Mouse (Mus musculus): ENCODE measurements around the gene Dpp7. TPM values are rescaled to one million over a fixed set of nuclear protein-coding genes. Genes with fewer than 3 reads are reported as not detected.

Gene Dpp7
- polyA plus RNA-seq, 1 experiment from 2014 or later, result 18.9 TPM

GRCm38 (mm10) chr2:25354211-25354610, 1.9 kb downstream of the Dpp7 start:
- no peaks in the 10 kb centered on the region for H3K27me3 ChIP-seq (ENCODE audit: control insufficient read depth, insufficient read depth, low read depth, low read length)
- WGBS, result 87% methylated on average over 6 of the region's 6 CpGs
- no peak overlapping the region for H3K4me3 ChIP-seq (ENCODE audit: low read length)

GRCm38 (mm10) chr2:25350701-25351100, 5.5 kb downstream of the Dpp7 start:
- WGBS, result 92% methylated on average over 3 of the region's 3 CpGs
- no peak overlapping the region for H3K4me2 ChIP-seq (ENCODE audit: low read depth, low read length)
- H3K27ac ChIP-seq (ENCODE audit: low read length), result no peak overlapping the region
- H3K9me3 ChIP-seq (ENCODE audit: control insufficient read depth, low read length), result no peaks in the 10 kb centered on the region
- ATAC-seq (ENCODE audit: low read depth), result no peak
- H3K27me3 ChIP-seq (ENCODE audit: control insufficient read depth, insufficient read depth, low read depth, low read length), result no peaks in the 10 kb centered on the region
- peaks cover 3% of the 10 kb centered on the region for H3K4me1 ChIP-seq (replicated peaks; ENCODE audit: control insufficient read depth, insufficient read depth, low read length)
- no peak overlapping the region for H3K9ac ChIP-seq (ENCODE audit: low read length)
- peaks cover 34% of the 10 kb centered on the region for H3K36me3 ChIP-seq (ENCODE audit: control insufficient read depth, insufficient read depth, low read length)
- H3K4me3 ChIP-seq (ENCODE audit: low read length), result no peak overlapping the region

More at GRCm38 (mm10) chr2:25354211-25354610, 1.9 kb downstream of the Dpp7 start:
- Histone ChIP-seq H3K27ac (ENCODE audit: low read length) (no peak overlapping the region), H3K9ac (ENCODE audit: low read length) (no peak overlapping the region), H3K9me3 (ENCODE audit: control insufficient read depth, low read length) (no peaks in the 10 kb centered on the region), H3K4me2 (ENCODE audit: low read depth, low read length) (no peak overlapping the region), H3K36me3 (ENCODE audit: control insufficient read depth, insufficient read depth, low read length) (peaks cover 18% of the 10 kb centered on the region), H3K4me1 (replicated peaks; ENCODE audit: control insufficient read depth, insufficient read depth, low read length) (peaks cover 13% of the 10 kb centered on the region)
- ATAC-seq (ENCODE audit: low read depth), result no peak

DNA sequence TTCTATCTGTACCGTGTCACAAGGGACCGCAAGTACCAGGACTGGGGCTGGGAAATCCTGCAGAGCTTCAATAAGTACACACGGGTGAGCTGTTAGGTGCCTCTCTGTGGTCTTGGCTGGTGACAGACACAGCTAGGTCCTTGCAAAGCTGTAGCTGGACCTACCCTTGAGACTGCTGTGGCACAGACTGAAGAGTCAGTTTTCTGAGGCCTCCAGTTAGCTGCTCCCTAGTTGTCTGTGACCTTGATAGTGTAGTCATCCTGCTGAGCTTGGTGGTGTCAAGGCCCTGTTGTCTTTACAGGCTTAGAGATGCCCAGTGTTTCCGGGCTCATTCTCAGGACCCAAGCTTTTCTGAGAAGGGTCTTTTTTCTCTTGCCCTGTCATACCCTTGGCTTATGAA, 6.7 kb downstream of the Dpp7 start:
- ATAC-seq (ENCODE audit: low read depth), result no peak
- H3K36me3 ChIP-seq (ENCODE audit: control insufficient read depth, insufficient read depth, low read length), result peaks cover 42% of the 10 kb centered on the region
- H3K27ac ChIP-seq (ENCODE audit: low read length), result no peak overlapping the region
- H3K9me3 ChIP-seq (ENCODE audit: control insufficient read depth, low read length), result no peaks in the 10 kb centered on the region
- H3K4me2 ChIP-seq (ENCODE audit: low read depth, low read length), result no peak overlapping the region
- H3K27me3 ChIP-seq (ENCODE audit: control insufficient read depth, insufficient read depth, low read depth, low read length), result no peaks in the 10 kb centered on the region
- no peak overlapping the region for H3K4me3 ChIP-seq (ENCODE audit: low read length)
- H3K9ac ChIP-seq (ENCODE audit: low read length), result no peak overlapping the region
- H3K4me1 ChIP-seq (replicated peaks; ENCODE audit: control insufficient read depth, insufficient read depth, low read length), result no peaks in the 10 kb centered on the region
- WGBS, result 92% methylated on average over 4 of the region's 4 CpGs

- Histone ChIP-seq H3K27me3 (ENCODE audit: control insufficient read depth, insufficient read depth, low read depth, low read length) (no peaks in the 10 kb centered on the region), H3K9me3 (ENCODE audit: control insufficient read depth, low read length) (no peaks in the 10 kb centered on the region), H3K4me3 (ENCODE audit: low read length) (no peak overlapping the region), H3K27ac (ENCODE audit: low read length) (no peak overlapping the region), H3K9ac (ENCODE audit: low read length) (no peak overlapping the region), H3K4me1 (replicated peaks; ENCODE audit: control insufficient read depth, insufficient read depth, low read length) (no peaks in the 10 kb centered on the region), H3K36me3 (ENCODE audit: control insufficient read depth, insufficient read depth, low read length) (peaks cover 51% of the 10 kb centered on the region), H3K4me2 (ENCODE audit: low read depth, low read length) (no peak overlapping the region)
- WGBS, result 91% methylated on average over 7 of the region's 7 CpGs
- ATAC-seq (ENCODE audit: low read depth), result no peak
Measured at GRCm38 (mm10) chr2:25348162-25348561, 8.0 kb downstream of the Dpp7 start.

DNA sequence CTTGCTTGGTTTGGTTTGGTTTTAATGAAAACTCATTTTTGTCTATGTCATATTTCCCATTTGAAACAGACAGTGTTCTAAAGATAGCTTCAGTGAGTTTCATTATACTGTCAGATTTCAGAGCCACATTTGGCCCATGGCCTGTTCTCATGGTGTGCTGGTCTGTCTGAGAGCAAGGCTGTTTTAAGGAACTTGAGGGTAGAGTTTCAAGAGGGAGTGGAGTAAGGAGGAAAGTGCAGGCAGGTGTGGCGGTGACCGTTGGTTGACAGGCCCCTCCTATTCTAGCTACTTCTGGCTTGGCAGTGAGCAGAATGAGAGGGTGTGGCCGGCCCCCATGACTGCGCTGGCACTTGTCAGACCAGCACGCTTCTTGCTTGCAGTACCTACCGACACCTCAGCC, 17.9 kb downstream of the Dpp7 start:
- peaks cover 33% of the 10 kb centered on the region for H3K36me3 ChIP-seq (ENCODE audit: control insufficient read depth, insufficient read depth, low read length)
- peaks cover 4% of the 10 kb centered on the region for H3K4me1 ChIP-seq (replicated peaks; ENCODE audit: control insufficient read depth, insufficient read depth, low read length)
- no peak overlapping the region for H3K9ac ChIP-seq (ENCODE audit: low read length)
- WGBS, result 83% methylated on average over 6 of the region's 6 CpGs
- no peaks in the 10 kb centered on the region for H3K27me3 ChIP-seq (ENCODE audit: control insufficient read depth, insufficient read depth, low read depth, low read length)
- no peak for ATAC-seq (ENCODE audit: low read depth)
- no peak overlapping the region for H3K4me2 ChIP-seq (ENCODE audit: low read depth, low read length)
- no peaks in the 10 kb centered on the region for H3K9me3 ChIP-seq (ENCODE audit: control insufficient read depth, low read length)
- H3K4me3 ChIP-seq (ENCODE audit: low read length), result no peak overlapping the region
- no peak overlapping the region for H3K27ac ChIP-seq (ENCODE audit: low read length)

GRCm38 (mm10) chr2:25333569-25333968, 22.6 kb downstream of the Dpp7 start:
- Histone ChIP-seq H3K36me3 (ENCODE audit: control insufficient read depth, insufficient read depth, low read length) (peaks cover 19% of the 10 kb centered on the region), H3K4me1 (replicated peaks; ENCODE audit: control insufficient read depth, insufficient read depth, low read length) (peaks cover 12% of the 10 kb centered on the region), H3K4me3 (ENCODE audit: low read length) (peak overlapping the region; percentile 92), H3K4me2 (ENCODE audit: low read depth, low read length) (peak overlapping the region; percentile 82), H3K27me3 (ENCODE audit: control insufficient read depth, insufficient read depth, low read depth, low read length) (no peaks in the 10 kb centered on the region), H3K27ac (ENCODE audit: low read length) (no peak overlapping the region), H3K9me3 (ENCODE audit: control insufficient read depth, low read length) (no peaks in the 10 kb centered on the region), H3K9ac (ENCODE audit: low read length) (peak overlapping the region; percentile 93)
- WGBS, result 76% methylated on average over 2 of the region's 2 CpGs
- no peak for ATAC-seq (ENCODE audit: low read depth)

DNA sequence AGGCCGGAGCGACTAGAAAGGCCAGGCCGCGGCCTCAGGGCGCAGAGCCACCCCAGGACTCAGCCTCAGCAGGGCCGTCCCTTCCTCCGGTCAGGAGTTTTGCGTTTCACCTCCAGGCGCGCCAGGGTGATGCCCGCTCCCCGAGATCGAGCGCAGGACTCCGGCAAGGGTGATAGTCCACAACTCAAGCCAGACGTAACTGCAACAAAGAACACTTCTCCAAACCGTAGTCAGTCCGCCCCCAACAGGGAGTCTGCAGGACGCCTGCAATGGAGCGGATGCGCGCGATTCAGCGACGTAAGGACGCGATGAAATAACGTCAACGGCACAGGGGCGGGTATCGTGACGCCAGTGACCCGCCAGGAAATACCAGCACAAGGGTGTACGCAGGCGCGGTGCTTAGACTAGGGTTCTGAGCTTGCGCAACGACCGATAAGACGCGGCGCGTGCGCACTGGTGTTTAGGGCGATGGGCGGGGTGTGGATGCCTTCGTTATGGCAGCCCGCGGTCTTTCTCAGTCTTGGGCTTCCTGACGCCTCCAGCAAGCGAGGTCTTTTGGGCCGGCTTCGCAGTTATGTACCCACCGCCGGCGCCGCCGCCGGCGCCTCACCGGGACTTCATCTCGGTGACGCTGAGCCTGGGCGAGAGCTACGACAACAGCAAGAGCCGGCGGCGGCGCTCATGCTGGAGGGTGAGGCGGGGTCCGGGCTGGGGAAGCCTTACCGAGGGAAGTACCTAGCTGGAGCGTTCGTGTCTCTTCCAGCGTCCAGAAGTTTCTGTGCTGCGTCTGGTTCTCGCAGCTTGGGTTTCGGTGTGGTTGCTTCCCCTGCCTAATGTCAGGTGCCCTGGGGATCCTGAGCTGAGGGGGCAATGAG, 23.6 kb downstream of the Dpp7 start, which contains the start of gene Man1b1:
Man1b1 (plus strand) TSS at position 53 of the 875 bp plus-strand sequence.
- peak within 1 kb of the TSS; percentile 87 for H3K27ac ChIP-seq (ENCODE audit: low read length)
- H3K36me3 ChIP-seq (ENCODE audit: control insufficient read depth, insufficient read depth, low read length), result peaks cover 10% of the 10 kb centered on the region
- peak; percentile 99 for ATAC-seq (ENCODE audit: low read depth)
- H3K4me2 ChIP-seq (ENCODE audit: low read depth, low read length), result peak within 1 kb of the TSS; percentile 82
- peak within 1 kb of the TSS; percentile 96 for H3K9ac ChIP-seq (ENCODE audit: low read length)
- H3K4me3 ChIP-seq (ENCODE audit: low read length), result peak within 1 kb of the TSS; percentile 92
- H3K9me3 ChIP-seq (ENCODE audit: control insufficient read depth, low read length), result no peaks in the 10 kb centered on the region
- WGBS, result under 1% methylated on average over 78 of the region's 78 CpGs
- peaks cover 12% of the 10 kb centered on the region for H3K4me1 ChIP-seq (replicated peaks; ENCODE audit: control insufficient read depth, insufficient read depth, low read length)
- H3K27me3 ChIP-seq (ENCODE audit: control insufficient read depth, insufficient read depth, low read depth, low read length), result no peaks in the 10 kb centered on the region

DNA sequence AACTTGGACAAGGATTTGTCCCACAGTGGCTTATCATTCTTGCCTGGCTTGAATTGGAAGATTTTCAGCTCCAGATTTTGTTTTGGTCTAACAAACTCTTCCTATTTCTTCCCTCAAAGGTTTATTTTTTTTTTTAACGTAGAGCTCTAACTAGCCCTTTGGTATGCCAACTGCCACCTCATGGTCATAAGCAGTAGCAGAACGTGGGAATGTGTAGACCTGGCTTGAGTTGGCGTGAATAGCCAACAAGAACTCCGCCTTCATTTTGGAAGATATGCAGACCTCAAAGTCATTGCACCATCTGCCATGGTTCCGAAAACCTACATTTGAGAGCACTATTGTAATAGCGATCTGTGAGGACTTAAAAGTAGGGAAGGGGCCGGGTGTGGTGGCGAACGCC, 24.7 kb downstream of the Dpp7 start:
- Histone ChIP-seq H3K4me1 (replicated peaks; ENCODE audit: control insufficient read depth, insufficient read depth, low read length) (peaks cover 12% of the 10 kb centered on the region), H3K27me3 (ENCODE audit: control insufficient read depth, insufficient read depth, low read depth, low read length) (no peaks in the 10 kb centered on the region), H3K36me3 (ENCODE audit: control insufficient read depth, insufficient read depth, low read length) (0 out of 2 replicates have a peak, but pooled peaks cover 2% of the 10 kb centered on the region), H3K27ac (ENCODE audit: low read length) (no peak overlapping the region), H3K4me3 (ENCODE audit: low read length) (peak overlapping the region; percentile 92), H3K9me3 (ENCODE audit: control insufficient read depth, low read length) (no peaks in the 10 kb centered on the region), H3K4me2 (ENCODE audit: low read depth, low read length) (peak overlapping the region; percentile 59), H3K9ac (ENCODE audit: low read length) (peak overlapping the region; percentile 96)
- 54% methylated on average over 9 of the region's 9 CpGs for WGBS
- ATAC-seq (ENCODE audit: low read depth), result no peak

DNA sequence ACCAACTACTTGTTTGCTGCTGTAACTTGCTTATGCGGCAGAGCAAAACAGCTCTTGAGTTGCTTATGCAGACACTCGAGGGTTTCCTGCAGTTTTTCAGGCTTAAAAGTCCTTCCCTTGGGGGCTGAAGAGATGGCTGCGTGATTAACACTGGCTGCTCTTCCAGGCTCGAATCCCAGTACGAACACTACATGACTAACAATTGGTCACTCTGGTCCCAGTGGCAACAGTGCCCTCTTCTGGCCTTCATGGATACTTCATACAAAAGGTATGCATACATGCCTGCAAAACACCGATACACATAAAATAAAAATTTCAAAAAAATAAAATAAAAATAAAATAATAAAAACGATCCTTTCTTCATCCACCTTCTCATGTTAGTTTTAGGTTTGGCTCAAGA, 27.7 kb downstream of the Dpp7 start:
- H3K27me3 ChIP-seq (ENCODE audit: control insufficient read depth, insufficient read depth, low read depth, low read length), result no peaks in the 10 kb centered on the region
- H3K4me1 ChIP-seq (replicated peaks; ENCODE audit: control insufficient read depth, insufficient read depth, low read length), result peaks cover 10% of the 10 kb centered on the region
- no peak overlapping the region for H3K9ac ChIP-seq (ENCODE audit: low read length)
- H3K4me2 ChIP-seq (ENCODE audit: low read depth, low read length), result no peak overlapping the region
- no peaks in the 10 kb centered on the region for H3K9me3 ChIP-seq (ENCODE audit: control insufficient read depth, low read length)
- WGBS, result 41% methylated on average over 7 of the region's 7 CpGs
- no peaks in the 10 kb centered on the region for H3K36me3 ChIP-seq (ENCODE audit: control insufficient read depth, insufficient read depth, low read length)
- H3K4me3 ChIP-seq (ENCODE audit: low read length), result no peak overlapping the region
- H3K27ac ChIP-seq (ENCODE audit: low read length), result no peak overlapping the region
- no peak for ATAC-seq (ENCODE audit: low read depth)
